21 mouse cellular contexts compared by ENCODE assay signal in genomic region chr14:54749238-54749637, GRCm38 (mm10). TPM values are rescaled to one million over a fixed set of nuclear protein-coding genes. Genes with fewer than 3 reads are reported as not detected.
DNase-seq lines count a peak whose midpoint lies in the region; ATAC-seq and TF ChIP-seq lines count a peak whose summit lies in the region.
"Had no signal": no experiment of that assay in that cellular context is flagged by ENCODE, and none has a peak within 500 bp of the region (broad histone marks: within the 10 kb centered on the region; RNA-seq: fewer than 3 reads in every experiment).

No protein-coding gene starts in this region.

- peak; percentile 44; the same call in 1 of the 2 replicates for ATAC-seq in frontal cortex, adult (ENCODE audit: low TSS enrichment)
- no peak for ATAC-seq in kidney, embryonic 16.5 days (ENCODE audit: low FRiP score, low TSS enrichment)
- ATAC-seq in monocyte, adult 5-6 weeks (replicated peaks; ENCODE audit: insufficient number of reproducible peaks, low FRiP score, low TSS enrichment, poor library complexity, severe bottlenecking) = no peak
- ATAC-seq in midbrain, postnatal 0 days (ENCODE audit: low FRiP score) = no peak
- ATAC-seq: forebrain, embryonic 15.5 days had no signal

- peaks cover 10% of the 10 kb centered on the region for H3K4me1 ChIP-seq in kidney, embryonic 16.5 days (ENCODE audit: insufficient read depth, low read length)
- no peaks in the 10 kb centered on the region; the same call in 1 of the 2 replicates for H3K4me1 ChIP-seq in midbrain, postnatal 0 days (ENCODE audit: insufficient read depth, low read length)
- H3K4me1 ChIP-seq: neural tube, embryonic 12.5 days had no signal

- H3K27ac ChIP-seq in kidney, embryonic 16.5 days (ENCODE audit: low read length) = no peak overlapping the region
- H3K27ac ChIP-seq in midbrain, postnatal 0 days (ENCODE audit: low read depth, low read length) = no peak overlapping the region
- H3K27ac ChIP-seq: forebrain, embryonic 15.5 days; liver, embryonic 14.5 days; neural tube, embryonic 12.5 days had no signal

- H3K4me2 ChIP-seq in kidney, embryonic 16.5 days (replicated peaks; ENCODE audit: low read depth, low read length) = no peak overlapping the region
- H3K4me2 ChIP-seq in midbrain, postnatal 0 days (ENCODE audit: low read depth, low read length, poor library complexity, severe bottlenecking) = no peak overlapping the region
- H3K4me2 ChIP-seq: forebrain, embryonic 15.5 days; neural tube, embryonic 12.5 days had no signal

- no peak overlapping the region for H3K9ac ChIP-seq in kidney, embryonic 16.5 days (replicated peaks; ENCODE audit: low read length)
- H3K9ac ChIP-seq in midbrain, postnatal 0 days (replicated peaks; ENCODE audit: low read length, poor library complexity, severe bottlenecking) = no peak overlapping the region
- H3K9ac ChIP-seq: forebrain, embryonic 15.5 days; liver, embryonic 14.5 days; neural tube, embryonic 12.5 days had no signal

- no peaks in the 10 kb centered on the region for H3K36me3 ChIP-seq in kidney, embryonic 16.5 days (ENCODE audit: insufficient read depth, low read length)
- no peaks in the 10 kb centered on the region for H3K36me3 ChIP-seq in midbrain, postnatal 0 days (ENCODE audit: insufficient read depth, low read length)
- H3K36me3 ChIP-seq: forebrain, embryonic 15.5 days; neural tube, embryonic 12.5 days had no signal

- H3K9me3 ChIP-seq in kidney, embryonic 16.5 days (ENCODE audit: low read length) = no peaks in the 10 kb centered on the region
- H3K9me3 ChIP-seq in midbrain, postnatal 0 days (ENCODE audit: low read length) = no peaks in the 10 kb centered on the region
- H3K9me3 ChIP-seq: forebrain, embryonic 15.5 days; G1E; neural tube, embryonic 12.5 days had no signal

- H3K27me3 ChIP-seq in kidney, embryonic 16.5 days (ENCODE audit: insufficient read depth, low read length) = no peaks in the 10 kb centered on the region
- H3K27me3 ChIP-seq in midbrain, postnatal 0 days (ENCODE audit: insufficient read depth, low read length) = no peaks in the 10 kb centered on the region
- H3K27me3 ChIP-seq: forebrain, embryonic 15.5 days; neural tube, embryonic 12.5 days had no signal

- WGBS in kidney, embryonic 16.5 days = 67% methylated on average over 4 of the region's 4 CpGs
- WGBS in midbrain, postnatal 0 days = 75% methylated on average over 4 of the region's 4 CpGs

- TF ChIP-seq CTCF in midbrain, postnatal 0 days (IDR thresholded peaks at IDR 0.05) = no peak

- no peak overlapping the region for H3K4me3 ChIP-seq in kidney, embryonic 16.5 days (ENCODE audit: low read length)
- H3K4me3 ChIP-seq in midbrain, postnatal 0 days (ENCODE audit: low read depth, low read length) = no peak overlapping the region
- H3K4me3 ChIP-seq: forebrain, embryonic 15.5 days; neural tube, embryonic 12.5 days had no signal

- no peak for DNase-seq in frontal cortex, postnatal 25 days (ENCODE audit: low spot score in 2 of 2)
- DNase-seq in kidney, adult 18-20 months = peak; percentile 23
- peak; percentile 50 to 53 for DNase-seq in adrenal gland, postnatal 36 days
- peak; percentile 29 to 78 for DNase-seq in kidney, postnatal 25 days
- DNase-seq in midbrain, postnatal 0 days (ENCODE audit: low spot score) = no peak
- DNase-seq: B cell, adult 2 months; lung, postnatal 14 days; midbrain, embryonic 14.5 days; right cerebral cortex, adult 18-20 months; thymus, postnatal 25 days had no signal

RNA-seq across cellular contexts. Expression of gene Slc7a8, which starts 32.5 kb away (rescaled TPM):
- 21.0 and 24.6 TPM in 2 replicates for polyA plus RNA-seq in kidney, embryonic 16.5 days (2015; fragmentation: Nextera tagmentation; extraction: Ambion mirVana)
- 10 to 100 TPM; 28.1 to 56.8 TPM for total RNA-seq in adrenal gland, postnatal 36 days (2021)
- total RNA-seq in monocyte, adult 5-6 weeks (2017) = 2.8 to 7.0 TPM (median 4.5 TPM) in 3 replicates
- total RNA-seq in midbrain, postnatal 0 days (2014; rRNA removed) = 10.3 and 11.3 TPM in 2 replicates
- 8.8 and 9.7 TPM in 2 replicates for polyA plus RNA-seq in midbrain, postnatal 0 days (2015; fragmentation: Nextera tagmentation; extraction: Ambion mirVana)

RNA-seq across cellular contexts. Expression of gene Cebpe, which starts 37.3 kb away (rescaled TPM):
- polyA plus RNA-seq in kidney, embryonic 16.5 days (2015; fragmentation: Nextera tagmentation; extraction: Ambion mirVana) = 0.19 TPM in 1 of 2 replicates, not detected in the other
- not detected for total RNA-seq in adrenal gland, postnatal 36 days (2021)
- total RNA-seq in monocyte, adult 5-6 weeks (2017) = 2.7 to 7.2 TPM in 2 of 3 replicates, not detected in the other
- not detected in 2 replicates for total RNA-seq in midbrain, postnatal 0 days (2014; rRNA removed)
- not detected in 2 replicates for polyA plus RNA-seq in midbrain, postnatal 0 days (2015; fragmentation: Nextera tagmentation; extraction: Ambion mirVana)
- total RNA-seq: layer of hippocampus, postnatal 14 days; left cerebral cortex, postnatal 36 days had no signal
- polyA plus RNA-seq: cortical plate, adult 2 months; forebrain, embryonic 15.5 days; heart, embryonic 16.5 days; midbrain, embryonic 14.5 days had no signal

RNA-seq across cellular contexts. Expression of gene Gm29776, which starts 50.6 kb away (rescaled TPM):
- 0.06 and 0.12 TPM in 2 replicates for polyA plus RNA-seq in kidney, embryonic 16.5 days (2015; fragmentation: Nextera tagmentation; extraction: Ambion mirVana)
- total RNA-seq in adrenal gland, postnatal 36 days (2021) = under 1 TPM in 1 of 2 experiments, not detected in 1; 0.23 TPM
- total RNA-seq in monocyte, adult 5-6 weeks (2017) = 0.67 TPM in 1 of 3 replicates, not detected in the others
- not detected in 2 replicates for total RNA-seq in midbrain, postnatal 0 days (2014; rRNA removed)
- 0.07 and 0.31 TPM in 2 replicates for polyA plus RNA-seq in midbrain, postnatal 0 days (2015; fragmentation: Nextera tagmentation; extraction: Ambion mirVana)
- total RNA-seq: left cerebral cortex, postnatal 36 days had no signal
- polyA plus RNA-seq: G1E had no signal

Comparison
In these comparisons a context has a peak if more than half of its experiments do, and no peak if none do; other contexts are left out.
1. DNase-seq: peak in kidney, adult 18-20 months (single experiment), adrenal gland, postnatal 36 days (2 of 2) and kidney, postnatal 25 days (2 of 2); none in frontal cortex, postnatal 25 days (0 of 2) and midbrain, postnatal 0 days (single experiment).